Mouse (Mus musculus): ENCODE measurements around the gene Ifngr2.
A peak's percentile ranks its signal among the peaks of the same experiment; 100 is the strongest.

Ifngr2 gene

DNA sequence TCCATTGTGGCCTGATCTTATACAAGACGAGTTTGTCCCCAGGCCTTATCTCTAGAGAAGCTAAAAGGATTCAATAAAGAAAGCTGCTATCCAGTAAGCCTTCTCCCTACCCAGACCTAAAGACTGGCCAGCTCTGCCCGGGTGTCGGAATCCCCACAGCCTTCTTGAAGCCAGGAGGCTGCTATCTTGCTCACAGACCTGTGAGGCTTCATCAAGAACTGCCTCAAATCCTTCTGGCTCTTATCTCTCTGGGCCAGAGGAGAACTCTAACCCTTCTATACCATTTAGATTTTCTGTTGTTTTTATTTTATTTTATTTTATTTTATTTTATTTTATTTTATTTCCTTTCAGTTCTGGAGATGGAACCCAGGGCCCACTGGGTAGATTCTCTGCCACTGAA lies 9.8 kb upstream of the Ifngr2 start:
- DNase-seq = no peak

GRCm38 (mm10) chr16:91538051-91538450 lies 8.8 kb upstream of the Ifngr2 start:
- no peak for DNase-seq

- no peak for DNase-seq
Measured at GRCm38 (mm10) chr16:91538513-91538912, 8.4 kb upstream of the Ifngr2 start.

GRCm38 (mm10) chr16:91541573-91542081 lies 5.2 kb upstream of the Ifngr2 start:
- peak; percentile 38 for DNase-seq

DNA sequence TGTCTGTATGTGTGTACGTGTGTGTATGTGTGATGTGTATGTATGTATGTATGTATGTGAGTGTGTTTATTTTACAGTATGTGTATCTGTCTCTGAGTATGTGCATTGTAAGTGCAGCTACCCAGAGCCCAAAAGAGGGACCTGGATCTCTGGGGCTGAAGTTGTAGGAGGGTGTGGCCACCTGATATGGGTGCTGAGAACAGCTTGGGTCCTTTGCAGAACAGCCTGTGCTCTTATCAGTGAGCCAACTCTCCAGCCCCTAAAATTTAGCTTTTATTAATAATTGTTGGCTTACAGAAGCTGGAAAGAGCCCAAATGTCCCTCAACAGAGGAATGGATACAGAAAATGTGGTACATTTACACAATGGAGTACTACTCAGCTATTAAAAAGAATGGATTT lies 3.3 kb upstream of the Ifngr2 start:
- no peak for DNase-seq

DNA sequence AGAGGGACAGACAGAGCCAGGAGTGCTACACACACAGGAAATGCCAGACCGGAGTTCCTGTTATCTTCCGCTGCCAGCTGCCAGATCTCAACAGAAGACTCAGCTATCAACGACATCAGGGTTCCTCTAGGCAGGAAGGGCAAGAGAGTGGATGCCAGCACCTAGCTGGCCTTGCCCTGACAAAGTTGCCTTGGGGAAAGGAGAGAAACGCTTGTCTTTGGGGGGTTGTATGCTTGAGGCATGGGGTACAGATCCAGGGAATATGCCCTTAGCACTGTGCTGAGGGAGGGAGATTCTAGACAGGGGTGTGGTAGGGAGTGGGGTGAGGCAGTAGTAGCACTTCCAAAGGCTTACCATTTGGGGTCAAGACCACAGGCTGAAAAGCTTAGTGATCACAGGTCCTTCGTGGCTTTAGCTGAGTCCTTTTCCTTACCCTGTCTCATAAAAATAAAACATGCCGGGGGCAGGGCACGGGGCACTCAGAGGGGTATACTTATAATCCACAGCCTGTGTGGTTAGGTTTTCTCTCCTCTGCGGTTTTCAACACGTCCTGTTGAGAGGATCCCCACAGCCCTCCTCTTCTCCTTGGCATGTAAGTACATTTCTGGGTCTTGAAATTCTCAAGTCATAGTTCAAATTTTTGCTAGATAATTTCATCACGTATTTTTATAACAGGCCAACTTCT lies 1.1 kb upstream of the Ifngr2 start:
- peak; percentile 35 for DNase-seq

DNA sequence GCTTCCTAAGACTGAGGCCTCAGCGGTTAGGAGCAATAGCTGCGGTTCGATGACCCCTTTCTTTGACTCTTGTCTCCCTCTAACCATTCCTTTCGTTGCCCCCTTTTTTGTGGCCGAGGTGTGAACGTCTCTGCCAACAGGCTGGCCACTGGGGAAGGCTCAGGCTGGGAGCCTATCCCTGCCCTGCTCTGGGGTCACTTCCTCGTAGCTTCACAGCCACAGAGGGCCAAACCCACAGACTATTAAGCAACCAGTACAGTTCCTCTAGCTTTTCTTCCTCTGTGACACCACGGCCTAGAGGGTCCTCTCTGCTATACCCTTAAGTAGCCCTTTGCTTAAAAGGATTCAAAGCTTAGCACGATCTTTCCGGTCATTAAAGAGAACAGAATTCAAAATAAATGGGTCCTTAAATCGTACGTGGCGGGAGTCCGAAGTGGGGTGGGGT lies 459 bp upstream of the Ifngr2 start:
- no peak for DNase-seq

DNA sequence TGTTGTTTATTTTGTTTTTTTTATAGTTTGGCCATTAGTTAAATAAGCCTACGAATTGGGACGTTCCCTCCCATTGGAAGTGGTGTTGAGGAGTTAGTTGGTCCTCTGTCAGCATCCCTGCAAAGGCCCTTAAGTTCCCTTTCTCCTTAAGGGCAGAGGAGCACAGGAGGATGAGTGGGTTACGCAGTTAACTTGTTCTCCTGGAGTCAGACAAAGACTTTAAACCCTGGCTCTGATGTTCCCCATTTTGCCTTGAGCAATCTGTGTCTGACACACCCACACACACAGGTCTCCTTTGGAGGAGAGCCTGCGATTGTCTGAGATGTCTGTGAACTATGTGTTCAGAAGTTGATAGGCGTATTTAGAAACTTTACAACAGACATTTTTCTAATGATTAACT lies 1.1 kb downstream of the Ifngr2 start:
- no peak for DNase-seq

DNA sequence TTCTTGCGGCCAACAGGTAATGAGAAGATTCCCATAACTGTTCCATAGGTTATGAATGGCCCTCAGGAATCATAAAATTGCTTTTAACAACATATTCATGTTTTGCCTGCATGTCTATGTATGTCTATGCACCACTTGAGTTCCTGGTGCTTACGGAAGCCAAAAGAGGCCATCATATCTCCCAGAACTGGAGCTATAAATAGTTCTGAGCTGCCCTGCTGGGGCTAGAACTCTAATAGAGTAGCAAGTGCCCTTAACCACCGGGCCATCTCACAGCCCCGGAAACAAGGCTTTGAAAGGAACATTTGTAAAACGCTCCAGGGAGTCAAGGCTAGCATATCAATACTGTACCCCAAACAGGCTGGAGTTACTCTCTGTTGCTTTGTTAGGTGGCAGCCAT lies 1.7 kb downstream of the Ifngr2 start:
- no peak for DNase-seq

GRCm38 (mm10) chr16:91548996-91549395 lies 2.1 kb downstream of the Ifngr2 start:
- DNase-seq = no peak

GRCm38 (mm10) chr16:91549616-91550015 lies 2.7 kb downstream of the Ifngr2 start:
- no peak for DNase-seq

DNA sequence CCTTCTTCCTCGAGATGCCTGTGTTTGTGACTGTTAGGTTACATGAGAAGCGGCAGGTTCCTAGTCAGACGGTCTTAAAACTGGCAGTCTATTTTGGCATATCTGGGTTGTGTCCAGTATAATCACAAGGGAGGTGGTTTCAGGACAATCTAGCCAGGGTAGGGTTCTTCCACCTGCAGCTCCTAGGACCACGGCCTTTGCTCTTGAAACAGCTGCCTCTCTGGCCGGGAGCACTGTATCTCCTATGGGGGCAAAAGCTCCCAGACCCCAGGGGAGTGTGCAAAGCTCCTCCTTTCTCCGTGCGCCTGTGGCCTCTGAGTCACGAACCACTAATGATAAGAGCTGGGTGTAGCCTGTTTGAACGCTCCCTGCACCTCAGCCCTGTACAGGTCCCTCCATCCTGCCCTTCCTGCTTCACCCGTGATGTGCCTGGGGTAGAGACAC lies 4.2 kb downstream of the Ifngr2 start:
- DNase-seq = no peak

DNA sequence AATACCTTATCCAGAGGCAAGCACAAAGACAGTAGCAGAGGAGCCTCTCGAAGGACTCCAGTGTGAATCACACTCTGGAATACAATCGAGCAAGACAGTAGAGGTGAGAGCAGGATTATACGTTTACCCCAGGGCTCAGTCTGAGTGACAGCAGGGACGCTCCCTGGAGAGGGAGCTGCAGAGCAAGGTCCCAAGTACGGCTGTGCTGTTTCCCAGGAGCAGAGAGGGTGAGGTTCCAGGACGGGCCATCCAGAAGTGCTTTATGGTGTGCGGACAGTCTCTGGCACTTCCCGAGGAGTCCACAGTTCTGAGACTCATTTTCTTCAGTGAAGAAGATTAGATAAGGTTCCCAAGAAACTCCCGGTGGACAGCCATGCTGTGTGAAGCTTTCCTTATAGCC lies 5.2 kb downstream of the Ifngr2 start:
- DNase-seq = no peak

GRCm38 (mm10) chr16:91553625-91554024 lies 6.8 kb downstream of the Ifngr2 start:
- peak; percentile 79 for DNase-seq

- DNase-seq = no peak
Measured at GRCm38 (mm10) chr16:91555017-91555605, 8.2 kb downstream of the Ifngr2 start.

DNA sequence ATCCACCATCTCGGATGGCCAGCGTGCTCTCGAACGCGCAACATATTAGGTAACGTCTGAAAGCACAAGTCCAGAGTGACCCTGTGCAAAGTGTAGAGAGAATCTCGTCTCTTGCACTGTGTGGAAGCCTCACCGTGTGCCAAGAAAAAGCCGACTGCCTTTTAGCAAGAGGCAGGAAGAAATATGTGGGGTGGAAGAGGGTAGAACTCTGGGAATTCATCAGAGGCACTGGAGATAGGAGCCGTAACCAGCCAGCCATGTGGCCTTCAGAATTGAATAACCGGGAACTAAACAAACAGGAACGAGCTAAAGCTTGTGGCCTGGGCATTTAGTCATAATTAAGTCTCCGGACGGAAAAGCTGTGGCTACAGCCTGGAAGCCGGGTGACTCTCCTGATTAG lies 9.8 kb downstream of the Ifngr2 start:
- no peak for DNase-seq

- peak; percentile 56 for DNase-seq
Measured at GRCm38 (mm10) chr16:91557214-91557613, 10.3 kb downstream of the Ifngr2 start.

DNA sequence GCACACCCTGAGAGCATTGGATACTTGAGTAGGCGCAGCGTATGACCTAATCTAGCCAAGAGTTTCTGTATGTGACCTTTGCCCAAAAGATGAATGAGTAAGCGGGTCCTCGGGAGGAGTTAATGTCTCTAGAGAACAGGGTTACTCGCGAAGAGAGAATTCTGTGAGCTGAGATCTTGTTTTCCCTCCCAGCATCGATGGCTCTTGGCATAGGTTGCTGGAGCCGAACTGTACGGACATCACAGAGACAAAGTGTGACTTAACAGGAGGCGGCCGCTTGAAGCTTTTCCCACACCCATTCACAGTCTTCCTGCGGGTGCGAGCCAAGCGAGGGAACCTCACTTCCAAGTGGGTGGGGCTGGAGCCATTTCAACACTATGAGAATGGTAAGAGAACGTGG lies 10.8 kb downstream of the Ifngr2 start:
- DNase-seq = no peak

DNA sequence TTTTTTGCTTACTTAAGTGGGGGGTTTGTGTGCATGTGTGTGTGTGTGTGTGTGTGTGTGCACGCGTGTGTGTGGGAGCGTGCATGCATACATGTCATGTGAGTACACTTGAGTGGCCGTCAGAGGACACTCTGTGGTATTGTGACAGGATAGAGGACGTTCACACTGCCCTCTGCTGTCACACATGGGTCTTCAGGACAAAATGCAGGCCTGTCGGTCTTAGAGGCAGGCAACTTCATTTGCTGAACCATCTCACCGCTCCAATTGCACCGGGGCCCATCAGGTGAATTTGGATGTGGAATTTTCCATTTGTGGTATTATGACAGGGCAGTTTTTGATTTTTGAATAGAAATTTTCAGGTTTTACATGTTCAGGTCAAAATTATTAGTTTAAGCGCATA lies 14.2 kb downstream of the Ifngr2 start:
- peak; percentile 56 for DNase-seq

DNA sequence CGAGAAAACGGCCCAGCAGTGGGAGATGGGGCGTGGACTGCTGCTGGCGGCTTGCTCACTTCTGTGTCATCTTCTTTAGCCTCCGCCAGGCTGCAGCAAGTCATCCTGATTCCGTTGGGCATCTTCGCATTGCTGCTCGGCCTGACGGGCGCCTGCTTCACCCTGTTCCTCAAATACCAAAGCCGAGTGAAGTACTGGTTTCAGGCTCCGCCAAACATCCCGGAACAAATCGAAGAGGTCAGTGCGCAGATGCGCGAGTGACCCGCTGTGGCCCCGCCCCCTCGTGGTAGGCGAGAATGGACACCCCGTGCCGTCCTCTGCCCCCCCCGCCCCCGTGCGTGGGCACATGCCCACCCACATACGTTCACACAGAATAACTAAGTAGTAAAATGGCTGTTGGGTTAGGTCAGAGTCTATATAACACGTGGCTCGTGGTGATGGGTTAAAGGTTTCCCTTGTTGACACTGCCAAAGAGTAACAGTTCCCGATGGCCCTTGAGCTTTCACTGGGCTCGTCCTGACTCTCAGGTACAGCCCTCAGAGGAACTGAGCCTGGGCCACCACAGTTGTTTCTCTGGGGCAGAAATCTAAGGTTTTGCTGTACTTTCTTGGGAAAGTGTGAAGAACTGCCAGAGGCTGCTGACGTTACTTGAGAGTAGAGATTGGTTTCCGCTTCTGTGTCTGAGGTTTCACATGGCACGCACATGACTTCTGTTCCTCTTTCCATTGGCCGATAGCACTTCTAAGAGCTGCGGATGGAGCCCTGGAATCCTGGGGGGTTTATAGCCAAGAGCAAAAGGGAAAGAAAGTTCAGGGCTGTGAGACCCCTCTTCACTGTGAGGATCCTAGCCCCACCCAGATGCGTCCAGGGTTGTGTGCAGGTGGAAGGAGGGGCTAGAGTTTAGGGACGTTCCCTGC lies 14.9 kb downstream of the Ifngr2 start:
- no peak for DNase-seq

GRCm38 (mm10) chr16:91564580-91565291 lies 17.9 kb downstream of the Ifngr2 start:
- DNase-seq = no peak

DNA sequence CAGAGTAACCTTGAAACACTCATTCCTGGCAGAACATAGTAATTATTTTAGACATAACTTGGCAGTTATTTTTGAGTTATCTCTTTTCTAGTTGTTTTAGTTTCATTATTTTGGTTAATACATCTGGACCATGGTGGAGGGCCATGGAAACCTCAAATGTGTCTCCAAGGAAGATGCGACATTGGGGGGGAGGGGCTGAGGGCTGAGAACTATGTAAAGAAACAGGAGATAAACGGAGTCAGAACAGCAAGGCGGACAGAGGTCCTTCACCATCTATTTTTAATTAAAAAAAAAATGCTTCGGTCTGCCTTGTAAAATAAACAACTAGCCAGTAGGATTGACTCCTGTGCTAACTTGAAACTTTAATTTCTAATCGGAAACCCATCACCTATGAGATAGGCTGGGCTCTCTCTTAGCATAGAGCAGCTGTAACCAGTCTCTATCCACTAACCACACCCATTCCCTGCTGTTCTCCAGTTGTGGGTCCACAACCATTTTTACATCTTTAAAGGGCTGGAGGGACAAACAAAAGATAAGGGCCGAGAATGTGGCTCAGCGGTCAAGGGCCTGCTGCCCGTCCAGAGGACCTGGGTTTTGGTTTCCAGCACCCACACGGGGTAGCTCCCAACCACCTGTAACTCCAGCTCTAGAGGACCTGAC lies 18.6 kb downstream of the Ifngr2 start:
- no peak for DNase-seq
